Mouse (Mus musculus) forebrain, embryonic 13.5 days (tissue): ENCODE measurements around the gene Gm5788. TPM values are rescaled to one million over a fixed set of nuclear protein-coding genes. Genes with fewer than 3 reads are reported as not detected.
"Not testable (repeated sequence)": the region's sequence is repeated elsewhere in the genome, so short reads cannot be mapped to it uniquely, and the experiment has no call there.

Experiments used
- ATAC-seq: fragments of 200-750 bp; cut with Nextera tagmentation; 2 replicates; pipeline ENCODE4 v1.8.0; 2017
- H3K27ac ChIP-seq: fragments of 300-500 bp; sonication (generic); 2 replicates; pipeline ENCODE4 v1.5.1; 2015; ENCODE audit warnings: inconsistent platforms, mild to moderate bottlenecking, moderate library complexity
- H3K27me3 ChIP-seq: fragments of 300-500 bp; sonication (generic); 2 replicates; pipeline ENCODE4 v1.6.1; 2015; ENCODE audit warnings: mild to moderate bottlenecking, inconsistent platforms
- H3K36me3 ChIP-seq: fragments of 300-500 bp; sonication (generic); 2 replicates; pipeline ENCODE4 v1.6.1; 2015; ENCODE audit warnings: mild to moderate bottlenecking, inconsistent platforms; ENCODE audit not compliant: poor library complexity, severe bottlenecking
- H3K4me1 ChIP-seq: fragments of 300-500 bp; sonication (generic); 2 replicates; pipeline ENCODE4 v1.6.1; 2015; ENCODE audit warnings: inconsistent platforms
- H3K4me2 ChIP-seq: fragments of 300-500 bp; sonication (generic); 2 replicates; pipeline ENCODE4 v1.6.1; 2015; ENCODE audit warnings: inconsistent platforms, mild to moderate bottlenecking, moderate library complexity
- H3K4me3 ChIP-seq: fragments of 300-500 bp; sonication (generic); 2 replicates; pipeline ENCODE4 v1.5.1; 2015; ENCODE audit warnings: mild to moderate bottlenecking, inconsistent platforms
- H3K9ac ChIP-seq: fragments of 300-500 bp; sonication (generic); 2 replicates; pipeline ENCODE4 v1.6.1; 2015; ENCODE audit warnings: mild to moderate bottlenecking, inconsistent platforms
- H3K9me3 ChIP-seq: fragments of 300-500 bp; sonication (generic); replicated peaks from 2 replicates; pipeline ENCODE4 v1.6.1; 2016; ENCODE audit warnings: inconsistent platforms
- WGBS: fragments of 180-500 bp; shearing (Covaris S2); methylation state at CpG from one replicate; pipeline ENCODE4 v1.1.7; 2015; 5-methylcytosine and 5-hydroxymethylcytosine counted together
- polyA plus RNA-seq: library from polyadenylated mRNA; unstranded; fragments of >200 nt; fragmentation: Nextera tagmentation; extraction: Ambion mirVana; gene quantifications from 2 replicates; pipeline ENCODE4 v1.2.1, GENCODE M21; 2015

Gene Gm5788
- not detected in 2 replicates for polyA plus RNA-seq

DNA sequence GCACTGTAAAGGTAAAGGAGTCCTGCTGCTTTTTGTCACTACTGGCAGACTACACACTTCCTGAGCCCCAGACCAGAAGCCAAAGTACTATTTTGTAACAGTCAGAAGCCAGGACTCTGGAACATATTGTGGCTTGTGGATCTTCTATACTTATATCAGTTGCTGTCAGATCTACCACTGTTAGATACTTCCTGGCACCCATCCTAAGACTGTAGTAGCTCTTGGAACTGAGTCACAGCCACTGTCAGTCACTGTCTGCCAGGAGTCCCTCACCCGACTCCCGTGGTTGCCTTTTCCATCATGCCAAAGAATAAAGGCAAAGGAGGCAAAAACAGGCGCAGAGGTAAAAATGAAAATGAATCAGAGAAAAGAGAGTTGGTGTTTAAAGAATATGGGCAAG is at the start of gene Gm5788:
Gm5788 (plus strand) TSS at position 301 of the 400 bp plus-strand sequence.
- H3K9ac ChIP-seq, H3K36me3 ChIP-seq, H3K27me3 ChIP-seq, H3K4me1 ChIP-seq, H3K27ac ChIP-seq, H3K9me3 ChIP-seq, ATAC-seq, H3K4me2 ChIP-seq, H3K4me3 ChIP-seq: not testable (repeated sequence)
- WGBS, result 94% methylated on average over 3 of the region's 3 CpGs

DNA sequence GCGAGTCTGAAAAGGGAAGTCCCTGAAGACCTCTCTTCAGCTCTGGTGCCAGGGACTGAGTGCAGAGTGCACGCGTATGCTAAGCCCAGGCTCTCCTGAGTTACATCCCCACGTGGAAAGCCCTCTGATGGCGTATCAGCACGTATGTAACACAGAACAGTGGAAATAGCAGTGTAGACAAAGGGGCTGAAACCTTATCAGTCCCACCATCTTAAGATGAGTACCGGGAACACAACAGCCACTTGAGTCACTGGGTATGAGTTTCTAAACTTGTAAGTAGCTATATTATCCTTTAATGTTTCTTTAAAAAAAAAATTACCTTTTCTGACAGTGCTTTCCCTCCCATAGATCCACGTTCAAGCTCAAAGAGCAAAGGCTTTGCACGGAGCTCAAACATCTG is 45.1 kb upstream of the Gm5788 start:
- H3K27me3 ChIP-seq, result no peaks in the 10 kb centered on the region
- H3K27ac ChIP-seq, result no peak overlapping the region
- WGBS, result 89% methylated on average over 9 of the region's 9 CpGs
- H3K9ac ChIP-seq, result no peak overlapping the region
- H3K4me3 ChIP-seq, result no peak overlapping the region
- H3K36me3 ChIP-seq, result peaks cover 82% of the 10 kb centered on the region
- H3K4me2 ChIP-seq, result no peak overlapping the region
- no peak for ATAC-seq
- peaks cover 9% of the 10 kb centered on the region for H3K4me1 ChIP-seq
- no peaks in the 10 kb centered on the region for H3K9me3 ChIP-seq

DNA sequence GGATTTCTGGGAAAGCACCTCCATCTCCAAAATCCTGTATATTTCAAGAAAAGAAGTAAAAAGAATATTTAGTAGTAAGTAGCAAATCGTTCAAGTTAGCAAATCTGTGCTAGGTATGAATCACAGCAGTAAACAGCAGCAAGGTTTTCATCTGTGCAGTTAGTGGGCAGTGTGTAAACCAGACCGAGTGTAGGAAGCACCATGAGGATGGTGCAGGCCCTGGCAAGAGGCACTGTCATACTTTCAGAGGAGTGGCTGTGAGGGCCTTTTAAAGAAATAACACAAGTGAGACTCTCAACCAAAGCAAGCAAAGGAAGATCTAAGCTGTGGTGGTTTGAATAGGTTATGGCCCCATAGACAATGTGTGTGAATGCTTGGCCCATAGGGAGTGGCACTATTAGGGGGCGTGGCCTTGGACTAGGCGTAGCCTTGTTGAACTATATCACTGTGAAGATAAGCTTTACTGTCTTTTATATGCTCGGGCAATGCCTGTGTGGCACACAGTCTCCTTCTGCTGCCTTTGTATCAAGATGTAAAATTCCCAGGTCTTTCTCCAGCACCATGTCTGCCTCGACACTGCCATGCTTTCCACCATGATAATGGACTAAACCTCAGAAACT is 29.7 kb upstream of the Gm5788 start:
- Histone ChIP-seq H3K36me3 (peaks cover 80% of the 10 kb centered on the region), H3K4me2 (no peak overlapping the region), H3K27me3 (no peaks in the 10 kb centered on the region), H3K9ac (no peak overlapping the region), H3K4me3 (no peak overlapping the region), H3K9me3 (no peaks in the 10 kb centered on the region), H3K4me1 (0 out of 2 replicates have a peak, but pooled peaks cover 7% of the 10 kb centered on the region), H3K27ac (no peak overlapping the region)
- WGBS, result 91% methylated on average over 6 of the region's 6 CpGs
- no peak for ATAC-seq

DNA sequence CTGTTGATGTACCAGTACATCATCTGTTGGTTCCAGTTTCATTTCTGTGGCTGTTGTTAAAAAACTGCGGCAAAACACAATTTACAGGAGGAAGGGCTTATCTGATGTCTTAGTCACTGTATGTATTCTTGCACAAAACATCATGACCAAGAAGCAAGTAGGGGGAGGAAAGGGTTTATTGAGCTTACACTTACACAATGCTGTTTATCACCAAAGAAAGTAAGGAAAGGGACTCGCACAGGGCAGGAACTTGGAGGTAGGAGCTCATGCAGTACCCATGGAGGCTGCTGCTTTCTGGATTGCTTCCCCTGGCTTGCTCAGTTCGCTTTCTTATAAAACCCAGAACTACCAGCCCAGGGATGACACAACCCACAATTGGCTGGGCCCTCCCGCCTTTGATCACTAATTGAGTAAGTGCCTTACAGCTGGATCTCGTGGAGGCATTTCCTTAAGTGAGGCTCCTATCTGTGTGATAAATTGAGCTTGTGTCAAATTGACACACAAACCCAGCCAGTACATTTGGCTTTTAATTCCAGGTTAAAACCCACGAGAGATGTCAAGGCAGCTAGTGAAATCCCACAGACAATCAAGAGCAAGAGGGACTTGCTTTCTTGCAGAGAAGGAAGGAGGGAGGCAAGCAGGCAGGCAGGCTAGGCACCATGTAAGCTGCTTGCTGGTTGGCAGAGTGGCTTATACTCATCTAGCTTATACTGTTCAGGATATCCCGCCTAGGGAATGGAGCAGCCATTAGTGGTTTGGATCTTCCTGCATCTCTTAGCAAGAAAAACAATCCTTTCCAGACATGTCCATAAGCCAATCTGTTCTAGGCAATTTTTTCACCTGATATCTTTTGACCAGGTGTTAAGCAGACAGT is 24.0 kb upstream of the Gm5788 start:
- Histone ChIP-seq H3K9me3 (no peaks in the 10 kb centered on the region), H3K9ac (peak overlapping the region; percentile 92), H3K4me2 (peak overlapping the region; percentile 71), H3K4me1 (peaks cover 24% of the 10 kb centered on the region), H3K27ac (no peak overlapping the region), H3K36me3 (peaks cover 26% of the 10 kb centered on the region), H3K4me3 (peak overlapping the region; percentile 79), H3K27me3 (peaks cover 4% of the 10 kb centered on the region)
- 73% methylated on average over 7 of the region's 7 CpGs for WGBS
- no peak for ATAC-seq

DNA sequence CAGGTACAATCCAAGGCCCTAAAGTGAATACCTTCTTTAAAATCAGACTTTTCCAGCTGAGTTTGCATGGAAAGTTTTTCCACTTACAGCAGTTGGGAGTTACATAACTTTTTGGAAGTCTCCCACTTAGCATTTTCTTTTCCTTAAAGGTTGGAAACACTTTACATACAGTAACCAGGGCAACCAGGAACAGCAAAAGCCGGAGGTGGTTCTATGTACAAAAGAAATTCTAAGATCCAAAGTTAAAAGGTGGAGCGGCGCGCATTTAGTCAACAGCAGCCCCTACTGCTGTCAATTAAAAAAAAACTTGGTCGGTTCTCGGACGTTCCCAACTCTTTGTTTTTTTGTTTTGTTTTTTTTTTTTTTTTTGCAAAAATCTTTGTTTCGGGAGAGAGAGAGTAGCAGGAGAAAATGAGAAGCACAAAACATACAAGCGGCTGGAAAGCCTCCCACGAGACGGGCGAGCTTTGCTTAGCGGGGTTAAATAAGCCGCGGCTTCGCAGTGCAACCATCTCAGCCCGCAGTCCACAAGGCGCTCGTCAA is 23.0 kb upstream of the Gm5788 start:
- ATAC-seq, result no peak
- Histone ChIP-seq H3K4me1 (peaks cover 20% of the 10 kb centered on the region), H3K4me2 (peak overlapping the region; percentile 71), H3K4me3 (peak overlapping the region; percentile 79), H3K27ac (peak overlapping the region; percentile 75), H3K9me3 (no peaks in the 10 kb centered on the region), H3K27me3 (peaks cover 4% of the 10 kb centered on the region), H3K9ac (peak overlapping the region; percentile 92), H3K36me3 (peaks cover 21% of the 10 kb centered on the region)
- WGBS, result 0% methylated on average over 19 of the region's 19 CpGs

DNA sequence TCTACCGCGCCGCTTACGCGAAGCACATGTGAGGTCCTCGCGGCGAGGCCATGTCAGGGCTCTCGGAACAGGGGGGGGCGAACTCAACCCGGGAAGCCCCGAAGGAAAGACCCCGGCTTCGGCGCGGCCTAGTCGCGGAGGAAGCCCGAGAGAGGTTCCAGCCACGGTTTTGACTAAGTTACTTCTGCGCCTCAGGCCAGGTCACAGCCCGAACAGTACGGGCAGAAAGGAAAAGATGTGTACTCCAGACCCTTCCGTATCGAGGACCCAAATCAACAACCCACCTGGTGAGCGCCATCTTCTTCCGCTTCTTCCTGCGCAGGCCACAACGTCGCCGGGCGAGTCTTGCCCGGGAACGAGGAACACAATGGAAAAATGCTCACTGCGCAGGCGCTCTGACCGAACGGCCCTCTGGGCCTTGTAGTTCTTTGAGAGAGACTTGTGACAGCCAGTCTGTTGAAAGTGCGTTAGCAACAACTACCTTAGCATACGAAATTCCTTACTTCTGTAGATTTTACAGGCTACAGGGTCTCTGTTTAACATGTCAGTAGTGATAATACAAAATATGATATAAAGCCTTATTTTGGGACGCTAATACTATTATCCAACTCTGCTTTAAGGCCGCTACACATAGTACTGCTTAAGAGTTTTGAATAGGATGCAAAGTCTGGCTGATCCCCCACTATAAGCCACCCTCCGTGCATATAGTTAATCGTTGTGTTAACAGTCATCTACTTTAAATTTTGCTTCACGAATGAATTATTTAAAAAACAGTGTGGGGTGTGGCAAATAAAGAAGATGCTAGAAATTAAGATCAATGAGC is 22.3 kb upstream of the Gm5788 start, which contains the start of gene Snw1:
Snw1 (minus strand) TSS at position 311 of the 823 bp plus-strand sequence.
- Histone ChIP-seq H3K4me1 (peaks cover 20% of the 10 kb centered on the region), H3K27ac (peak within 1 kb of the TSS; percentile 75), H3K4me2 (peak within 1 kb of the TSS; percentile 71), H3K9me3 (no peaks in the 10 kb centered on the region), H3K9ac (peak within 1 kb of the TSS; percentile 92), H3K4me3 (peak within 1 kb of the TSS; percentile 79), H3K27me3 (peaks cover 4% of the 10 kb centered on the region), H3K36me3 (peaks cover 14% of the 10 kb centered on the region)
- ATAC-seq, result peak; percentile 99
- WGBS, result 2% methylated on average over 45 of the region's 45 CpGs

DNA sequence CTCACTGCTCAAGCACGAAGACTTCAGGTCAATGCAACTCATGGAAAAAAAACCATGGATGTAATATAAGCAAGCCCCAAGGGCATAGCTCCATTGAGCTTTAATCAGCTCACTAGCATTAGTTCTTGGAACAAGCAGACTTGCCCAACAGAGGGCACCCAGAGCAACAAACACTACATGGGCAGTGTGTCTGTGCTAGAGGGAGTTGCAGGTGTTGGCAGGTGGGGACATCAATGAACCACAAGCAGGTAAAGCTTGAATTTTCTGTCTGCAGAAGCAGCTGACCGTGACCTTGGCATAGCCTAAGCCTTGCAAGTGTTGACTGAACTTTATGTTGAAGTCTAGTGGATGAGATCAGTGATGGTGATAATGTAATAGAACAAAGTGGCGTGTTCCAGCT is 19.8 kb upstream of the Gm5788 start:
- no peak for ATAC-seq

DNA sequence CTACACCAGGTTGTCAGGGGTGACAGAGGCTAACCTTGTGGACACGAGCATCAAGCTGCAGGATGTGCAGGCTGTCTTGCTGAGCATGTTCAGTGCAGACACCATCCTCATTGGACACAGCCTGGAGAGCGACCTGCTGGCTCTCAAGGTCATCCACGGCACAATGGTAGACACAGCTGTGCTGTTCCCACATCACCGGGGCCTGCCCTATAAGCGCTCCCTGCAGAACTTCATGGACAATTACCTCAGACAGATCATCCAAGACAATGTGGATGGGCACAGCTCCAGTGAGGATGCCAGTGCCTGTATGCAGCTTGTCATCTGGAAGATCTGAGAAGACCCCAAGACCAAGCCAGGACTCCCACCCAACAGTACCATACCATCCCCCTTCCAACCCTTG is 12.0 kb upstream of the Gm5788 start:
- H3K4me2 ChIP-seq, H3K27me3 ChIP-seq, H3K9ac ChIP-seq, H3K36me3 ChIP-seq, ATAC-seq, H3K9me3 ChIP-seq, H3K4me3 ChIP-seq, H3K4me1 ChIP-seq, H3K27ac ChIP-seq: not testable (repeated sequence)
- WGBS, result 87% methylated on average over 5 of the region's 5 CpGs

More for the DNA sequence above, 19.8 kb upstream of the Gm5788 start:
- peaks cover 4% of the 10 kb centered on the region for H3K27me3 ChIP-seq
- H3K27ac ChIP-seq, result no peak overlapping the region
- no peaks in the 10 kb centered on the region for H3K9me3 ChIP-seq
- 86% methylated on average over 3 of the region's 3 CpGs for WGBS
- H3K36me3 ChIP-seq, result no peaks in the 10 kb centered on the region
- H3K4me2 ChIP-seq, result no peak overlapping the region
- H3K4me1 ChIP-seq, result peaks cover 17% of the 10 kb centered on the region
- H3K4me3 ChIP-seq, result no peak overlapping the region
- no peak overlapping the region for H3K9ac ChIP-seq

DNA sequence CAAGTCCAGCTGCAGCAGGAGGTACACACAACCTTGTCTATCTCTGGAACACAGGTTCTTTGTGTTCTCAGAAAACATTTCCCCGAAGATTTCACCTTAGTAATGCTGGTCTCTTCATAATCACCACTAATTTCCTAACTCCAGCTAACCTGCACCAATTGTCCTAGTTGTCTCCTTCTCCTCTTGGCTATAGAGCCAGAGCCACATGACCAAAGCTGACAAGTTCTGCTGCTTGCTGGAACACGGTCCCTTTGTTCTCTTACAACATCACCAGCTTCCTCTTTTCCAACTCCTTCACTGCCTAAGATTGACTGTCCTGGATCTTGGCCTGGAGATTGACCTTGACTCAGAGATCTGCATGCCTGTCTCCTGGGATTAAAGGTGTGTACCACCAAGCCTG is 5.8 kb upstream of the Gm5788 start:
- not testable (repeated sequence) for H3K4me1 ChIP-seq, H3K9ac ChIP-seq, H3K27ac ChIP-seq, H3K4me2 ChIP-seq, H3K36me3 ChIP-seq, H3K4me3 ChIP-seq, H3K27me3 ChIP-seq, ATAC-seq, H3K9me3 ChIP-seq
- 73% methylated on average over 2 of the region's 2 CpGs for WGBS

DNA sequence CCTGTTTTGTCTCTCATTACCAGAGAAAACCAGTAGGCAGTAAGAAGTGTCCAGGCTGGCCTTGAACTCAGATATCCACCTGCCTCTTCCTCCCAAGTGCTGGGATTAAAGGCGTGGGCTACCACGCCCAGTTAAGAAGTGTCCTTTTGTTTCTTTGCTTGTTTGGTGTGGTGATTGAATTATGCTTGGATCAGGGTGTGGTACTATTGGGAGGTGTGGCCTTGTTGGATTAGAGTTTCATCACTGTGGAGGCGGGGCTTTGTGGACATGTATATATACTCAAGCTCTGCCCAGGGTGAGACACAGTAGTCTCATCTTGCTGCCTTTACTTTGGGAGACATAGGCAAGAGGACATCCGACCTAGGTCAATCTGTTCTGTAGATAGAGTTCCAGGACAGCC is 19.5 kb downstream of the Gm5788 start, which contains the start of gene Gm8300:
Gm8300 (plus strand) TSS at position 301 of the 400 bp plus-strand sequence.
- not testable (repeated sequence) for H3K27ac ChIP-seq, H3K9me3 ChIP-seq
- 87% methylated on average over 4 of the region's 4 CpGs for WGBS

DNA sequence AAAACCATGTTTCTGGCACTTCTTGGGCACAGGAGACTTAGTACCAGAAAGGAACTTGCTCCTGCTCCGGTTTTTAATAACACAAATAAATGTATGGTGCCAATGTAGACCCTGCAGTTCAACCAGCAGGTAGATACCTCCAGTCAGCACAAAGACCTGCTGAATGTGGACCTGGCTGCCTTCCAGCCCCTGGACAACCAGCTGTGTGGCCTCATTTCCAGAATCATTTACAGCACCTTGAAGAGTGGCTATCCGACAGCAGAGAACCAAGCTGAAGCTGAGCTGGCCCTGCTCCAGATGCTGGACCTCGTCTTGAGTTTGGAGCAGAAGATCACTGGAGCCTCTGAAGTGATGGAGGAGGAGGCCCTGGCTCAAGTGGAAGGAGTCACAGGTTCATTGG is 25.1 kb downstream of the Gm5788 start:
- not testable (repeated sequence) for H3K4me3 ChIP-seq, H3K27me3 ChIP-seq, H3K4me2 ChIP-seq, H3K27ac ChIP-seq, ATAC-seq, H3K4me1 ChIP-seq, H3K9ac ChIP-seq, H3K9me3 ChIP-seq, H3K36me3 ChIP-seq
- 70% methylated on average over 3 of the region's 3 CpGs for WGBS

More for the DNA sequence above, 19.5 kb downstream of the Gm5788 start, which contains the start of gene Gm8300:
- not testable (repeated sequence) for H3K4me3 ChIP-seq, H3K4me1 ChIP-seq, H3K4me2 ChIP-seq, ATAC-seq, H3K36me3 ChIP-seq, H3K27me3 ChIP-seq, H3K9ac ChIP-seq
